Mouse (Mus musculus) lung, adult 2 months (tissue): ENCODE measurements around the gene Lrrtm1.

Source experiments
- CTCF ChIP-seq: fragments of 200-500 bp; IDR thresholded peaks from 2 replicates; pipeline ENCODE4 v1.5.1; 2011; ENCODE audit warnings: mild to moderate bottlenecking, low read length, control low read depth; ENCODE audit not compliant: insufficient read depth
- POLR2A ChIP-seq: fragments of 200-500 bp; IDR thresholded peaks from 2 replicates; pipeline ENCODE4 v1.6.1; 2011; ENCODE audit warnings: low read depth, mild to moderate bottlenecking, control low read depth, low read length, borderline replicate concordance; ENCODE audit errors: extremely low read depth

- TF ChIP-seq CTCF (no peak), POLR2A (no peak)
These were observed 36.3 kb downstream of the Lrrtm1 start for GRCm38 (mm10) chr6:77278794-77279193.
